Mouse (Mus musculus): ENCODE measurements around the gene Alpl. TPM values are rescaled to one million over a fixed set of nuclear protein-coding genes. Genes with fewer than 3 reads are reported as not detected.

Gene Alpl
- polyA plus RNA-seq, 1 experiment from 2014 or later, result 2.9 TPM

GRCm38 (mm10) chr4:137830380-137830779 is 34.2 kb upstream of the Alpl start:
- ATAC-seq (ENCODE audit: insufficient number of reproducible peaks, low FRiP score, low TSS enrichment, low read depth) (no peak), DNase-seq (ENCODE audit: low spot score) (peak; percentile 32)
- Histone ChIP-seq H3K9ac (ENCODE audit: low read length) (no peak overlapping the region), H3K9me3 (ENCODE audit: control insufficient read depth, low read length) (no peaks in the 10 kb centered on the region), H3K4me1 (ENCODE audit: control insufficient read depth, insufficient read depth, low read length) (peaks cover 4% of the 10 kb centered on the region; the same call in 1 of the 2 replicates), H3K4me2 (ENCODE audit: low read depth, severe bottlenecking) (no peak overlapping the region), H3K36me3 (ENCODE audit: control insufficient read depth, insufficient read depth, low read length) (no peaks in the 10 kb centered on the region), H3K27ac (replicated peaks; ENCODE audit: low read depth, low read length) (no peak overlapping the region), H3K27me3 (ENCODE audit: control insufficient read depth, insufficient read depth, low read length) (no peaks in the 10 kb centered on the region; the same call in 1 of the 2 replicates), H3K4me3 (ENCODE audit: low read depth, low read length) (no peak overlapping the region)
- WGBS, result 13% methylated on average over 6 of the region's 6 CpGs

DNA sequence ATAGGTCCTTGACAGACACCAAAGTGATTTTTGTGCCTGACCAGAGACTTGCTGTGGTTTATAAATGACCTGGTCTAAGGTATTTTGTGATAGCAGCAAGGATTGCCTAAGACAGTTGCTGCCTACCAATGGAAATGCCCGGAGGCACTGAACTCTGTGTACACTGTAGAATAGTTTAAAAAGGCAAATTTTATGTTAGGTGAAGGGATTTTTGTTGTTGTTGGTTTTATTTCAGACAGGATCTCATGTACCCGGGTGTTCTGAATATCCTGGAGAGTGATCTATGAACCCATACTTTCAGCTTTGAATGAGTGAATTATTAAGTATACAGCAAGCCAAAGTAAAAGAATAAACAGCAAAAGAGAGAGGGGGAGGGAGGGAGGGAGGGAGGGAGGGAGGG is 28.7 kb upstream of the Alpl start:
- no peaks in the 10 kb centered on the region; the same call in 1 of the 2 replicates for H3K27me3 ChIP-seq (ENCODE audit: control insufficient read depth, insufficient read depth, low read length)
- H3K4me1 ChIP-seq (ENCODE audit: control insufficient read depth, insufficient read depth, low read length), result no peaks in the 10 kb centered on the region
- no peak overlapping the region for H3K4me3 ChIP-seq (ENCODE audit: low read depth, low read length)
- H3K4me2 ChIP-seq (ENCODE audit: low read depth, severe bottlenecking), result no peak overlapping the region
- no peak overlapping the region for H3K27ac ChIP-seq (replicated peaks; ENCODE audit: low read depth, low read length)
- no peak for DNase-seq (ENCODE audit: low spot score)
- H3K36me3 ChIP-seq (ENCODE audit: control insufficient read depth, insufficient read depth, low read length), result no peaks in the 10 kb centered on the region
- WGBS, result 97% methylated on average over 2 of the region's 2 CpGs
- no peaks in the 10 kb centered on the region for H3K9me3 ChIP-seq (ENCODE audit: control insufficient read depth, low read length)
- no peak overlapping the region for H3K9ac ChIP-seq (ENCODE audit: low read length)
- no peak for ATAC-seq (ENCODE audit: insufficient number of reproducible peaks, low FRiP score, low TSS enrichment, low read depth)

GRCm38 (mm10) chr4:137823542-137823941 is 27.4 kb upstream of the Alpl start:
- no peak for DNase-seq (ENCODE audit: low spot score)
- Histone ChIP-seq H3K27me3 (ENCODE audit: control insufficient read depth, insufficient read depth, low read length) (no peaks in the 10 kb centered on the region), H3K4me3 (ENCODE audit: low read depth, low read length) (no peak overlapping the region), H3K4me2 (ENCODE audit: low read depth, severe bottlenecking) (no peak overlapping the region), H3K27ac (replicated peaks; ENCODE audit: low read depth, low read length) (no peak overlapping the region), H3K9ac (ENCODE audit: low read length) (no peak overlapping the region), H3K9me3 (ENCODE audit: control insufficient read depth, low read length) (no peaks in the 10 kb centered on the region), H3K4me1 (ENCODE audit: control insufficient read depth, insufficient read depth, low read length) (no peaks in the 10 kb centered on the region), H3K36me3 (ENCODE audit: control insufficient read depth, insufficient read depth, low read length) (no peaks in the 10 kb centered on the region)
- WGBS, result 84% methylated on average over 3 of the region's 3 CpGs
- ATAC-seq (ENCODE audit: insufficient number of reproducible peaks, low FRiP score, low TSS enrichment, low read depth), result no peak

- DNase-seq (ENCODE audit: low spot score) (no peak), ATAC-seq (ENCODE audit: insufficient number of reproducible peaks, low FRiP score, low TSS enrichment, low read depth) (no peak)
- no peak overlapping the region for H3K4me3 ChIP-seq (ENCODE audit: low read depth, low read length)
- no peak overlapping the region for H3K4me2 ChIP-seq (ENCODE audit: low read depth, severe bottlenecking)
- H3K27me3 ChIP-seq (ENCODE audit: control insufficient read depth, insufficient read depth, low read length), result no peaks in the 10 kb centered on the region
- no peaks in the 10 kb centered on the region for H3K4me1 ChIP-seq (ENCODE audit: control insufficient read depth, insufficient read depth, low read length)
- H3K9me3 ChIP-seq (ENCODE audit: control insufficient read depth, low read length), result no peaks in the 10 kb centered on the region
- 83% methylated on average over 5 of the region's 5 CpGs for WGBS
- H3K36me3 ChIP-seq (ENCODE audit: control insufficient read depth, insufficient read depth, low read length), result no peaks in the 10 kb centered on the region
- no peak overlapping the region for H3K27ac ChIP-seq (replicated peaks; ENCODE audit: low read depth, low read length)
- no peak overlapping the region for H3K9ac ChIP-seq (ENCODE audit: low read length)
Measured at GRCm38 (mm10) chr4:137822537-137822936, 26.4 kb upstream of the Alpl start.

DNA sequence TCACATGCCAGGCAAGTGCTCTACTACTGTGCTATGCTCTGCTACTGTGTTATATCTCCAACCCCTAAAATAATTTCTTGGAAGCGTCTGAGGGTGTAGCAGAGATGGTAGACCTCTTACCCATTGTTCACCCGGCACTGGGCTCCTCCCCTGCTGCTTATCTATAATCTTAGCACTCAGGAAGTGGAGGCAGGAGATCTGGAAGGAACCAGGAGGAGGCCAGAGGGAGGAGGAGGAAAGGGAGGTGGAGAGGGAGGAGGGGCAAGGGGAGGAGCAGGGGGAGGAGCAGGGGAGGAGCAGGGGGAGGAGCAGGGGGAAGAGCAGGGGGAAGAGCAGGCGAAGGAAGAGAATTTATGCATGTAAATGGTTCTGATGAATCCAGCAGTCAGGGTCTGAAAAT is 24.5 kb upstream of the Alpl start:
- no peaks in the 10 kb centered on the region for H3K4me1 ChIP-seq (ENCODE audit: control insufficient read depth, insufficient read depth, low read length)
- no peaks in the 10 kb centered on the region for H3K36me3 ChIP-seq (ENCODE audit: control insufficient read depth, insufficient read depth, low read length)
- 63% methylated on average over 3 of the region's 3 CpGs for WGBS
- H3K4me2 ChIP-seq (ENCODE audit: low read depth, severe bottlenecking), result no peak overlapping the region
- H3K27me3 ChIP-seq (ENCODE audit: control insufficient read depth, insufficient read depth, low read length), result no peaks in the 10 kb centered on the region
- no peak overlapping the region for H3K4me3 ChIP-seq (ENCODE audit: low read depth, low read length)
- H3K27ac ChIP-seq (replicated peaks; ENCODE audit: low read depth, low read length), result no peak overlapping the region
- H3K9me3 ChIP-seq (ENCODE audit: control insufficient read depth, low read length), result no peaks in the 10 kb centered on the region
- ATAC-seq (ENCODE audit: insufficient number of reproducible peaks, low FRiP score, low TSS enrichment, low read depth) (no peak), DNase-seq (ENCODE audit: low spot score) (no peak)
- H3K9ac ChIP-seq (ENCODE audit: low read length), result no peak overlapping the region

- ATAC-seq (ENCODE audit: insufficient number of reproducible peaks, low FRiP score, low TSS enrichment, low read depth) (no peak), DNase-seq (ENCODE audit: low spot score) (no peak)
- no peaks in the 10 kb centered on the region for H3K9me3 ChIP-seq (ENCODE audit: control insufficient read depth, low read length)
- WGBS, result 96% methylated on average over 2 of the region's 2 CpGs
- no peak overlapping the region for H3K9ac ChIP-seq (ENCODE audit: low read length)
- H3K4me2 ChIP-seq (ENCODE audit: low read depth, severe bottlenecking), result no peak overlapping the region
- no peaks in the 10 kb centered on the region for H3K36me3 ChIP-seq (ENCODE audit: control insufficient read depth, insufficient read depth, low read length)
- no peaks in the 10 kb centered on the region for H3K4me1 ChIP-seq (ENCODE audit: control insufficient read depth, insufficient read depth, low read length)
- H3K27ac ChIP-seq (replicated peaks; ENCODE audit: low read depth, low read length), result no peak overlapping the region
- H3K4me3 ChIP-seq (ENCODE audit: low read depth, low read length), result no peak overlapping the region
- no peaks in the 10 kb centered on the region for H3K27me3 ChIP-seq (ENCODE audit: control insufficient read depth, insufficient read depth, low read length)
Measured at GRCm38 (mm10) chr4:137819487-137819886, 23.3 kb upstream of the Alpl start.

DNA sequence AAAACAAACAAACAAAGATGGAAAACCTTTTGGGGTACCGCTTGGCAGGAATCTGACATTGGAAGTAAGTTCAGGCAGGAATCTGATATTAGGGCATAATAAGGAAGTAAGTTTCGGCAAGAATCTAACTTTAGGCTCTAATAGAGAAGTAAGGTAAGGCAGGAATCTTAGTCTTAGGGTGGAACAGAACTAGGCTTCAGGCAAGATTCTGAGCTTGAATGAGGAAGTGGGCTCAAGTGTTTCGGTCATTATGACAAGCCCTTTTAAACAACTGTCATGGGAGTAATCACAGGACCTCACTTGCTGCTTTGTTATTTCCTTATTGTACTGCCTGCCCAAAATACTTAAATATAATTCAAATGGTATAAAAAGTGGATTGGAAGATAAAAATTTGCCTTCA is 22.2 kb upstream of the Alpl start:
- 94% methylated on average over 3 of the region's 3 CpGs for WGBS
- no peak overlapping the region for H3K27ac ChIP-seq (replicated peaks; ENCODE audit: low read depth, low read length)

DNA sequence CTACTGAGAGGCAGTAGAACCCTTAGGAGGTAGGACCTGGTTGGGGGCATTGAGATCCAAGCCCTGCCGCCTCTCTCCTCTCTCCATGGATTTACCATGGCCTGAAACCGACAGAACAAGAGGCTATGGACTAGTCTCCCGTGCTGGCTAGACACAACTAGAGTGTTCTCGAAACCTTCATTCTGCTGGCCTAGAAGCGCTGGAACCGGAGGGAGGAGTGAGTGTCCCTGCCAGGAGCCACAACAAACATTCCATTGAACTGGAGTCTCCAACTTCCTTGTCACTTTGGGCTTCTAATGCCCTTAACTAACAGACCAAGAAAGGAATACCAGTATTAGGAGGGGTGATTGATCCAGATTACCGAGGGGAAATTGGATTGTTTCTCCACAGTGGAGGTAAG is 20.0 kb upstream of the Alpl start:
- Histone ChIP-seq H3K4me3 (ENCODE audit: low read depth, low read length) (no peak overlapping the region), H3K9ac (ENCODE audit: low read length) (no peak overlapping the region), H3K4me2 (ENCODE audit: low read depth, severe bottlenecking) (no peak overlapping the region), H3K9me3 (ENCODE audit: control insufficient read depth, low read length) (no peaks in the 10 kb centered on the region), H3K4me1 (ENCODE audit: control insufficient read depth, insufficient read depth, low read length) (no peaks in the 10 kb centered on the region), H3K36me3 (ENCODE audit: control insufficient read depth, insufficient read depth, low read length) (no peaks in the 10 kb centered on the region), H3K27me3 (ENCODE audit: control insufficient read depth, insufficient read depth, low read length) (no peaks in the 10 kb centered on the region), H3K27ac (replicated peaks; ENCODE audit: low read depth, low read length) (no peak overlapping the region)
- ATAC-seq (ENCODE audit: insufficient number of reproducible peaks, low FRiP score, low TSS enrichment, low read depth), result no peak
- 84% methylated on average over 7 of the region's 7 CpGs for WGBS
- DNase-seq (ENCODE audit: low spot score), result no peak

More for the DNA sequence above, 22.2 kb upstream of the Alpl start:
- Histone ChIP-seq H3K4me3 (ENCODE audit: low read depth, low read length) (no peak overlapping the region), H3K27me3 (ENCODE audit: control insufficient read depth, insufficient read depth, low read length) (no peaks in the 10 kb centered on the region), H3K36me3 (ENCODE audit: control insufficient read depth, insufficient read depth, low read length) (no peaks in the 10 kb centered on the region), H3K4me1 (ENCODE audit: control insufficient read depth, insufficient read depth, low read length) (no peaks in the 10 kb centered on the region), H3K4me2 (ENCODE audit: low read depth, severe bottlenecking) (no peak overlapping the region), H3K9ac (ENCODE audit: low read length) (no peak overlapping the region), H3K9me3 (ENCODE audit: control insufficient read depth, low read length) (no peaks in the 10 kb centered on the region)
- no peak for ATAC-seq (ENCODE audit: insufficient number of reproducible peaks, low FRiP score, low TSS enrichment, low read depth)
- DNase-seq (ENCODE audit: low spot score), result no peak

- Histone ChIP-seq H3K4me2 (ENCODE audit: low read depth, severe bottlenecking) (no peak overlapping the region), H3K9me3 (ENCODE audit: control insufficient read depth, low read length) (no peaks in the 10 kb centered on the region), H3K27me3 (ENCODE audit: control insufficient read depth, insufficient read depth, low read length) (no peaks in the 10 kb centered on the region), H3K9ac (ENCODE audit: low read length) (no peak overlapping the region), H3K27ac (replicated peaks; ENCODE audit: low read depth, low read length) (no peak overlapping the region), H3K36me3 (ENCODE audit: control insufficient read depth, insufficient read depth, low read length) (no peaks in the 10 kb centered on the region), H3K4me3 (ENCODE audit: low read depth, low read length) (no peak overlapping the region), H3K4me1 (ENCODE audit: control insufficient read depth, insufficient read depth, low read length) (no peaks in the 10 kb centered on the region)
- DNase-seq (ENCODE audit: low spot score), result no peak
- no peak for ATAC-seq (ENCODE audit: insufficient number of reproducible peaks, low FRiP score, low TSS enrichment, low read depth)
- WGBS, result 67% methylated on average over 3 of the region's 3 CpGs
Measured at GRCm38 (mm10) chr4:137815473-137815872, 19.3 kb upstream of the Alpl start.
